Mouse (Mus musculus) intestine, embryonic 15.5 days (tissue): ENCODE measurements around the gene Oser1. TPM values are rescaled to one million over a fixed set of nuclear protein-coding genes. Genes with fewer than 3 reads are reported as not detected.

ENCODE experiments used
- ATAC-seq: fragments of 200-750 bp; cut with Nextera tagmentation; 2 replicates; pipeline ENCODE4 v1.8.0; 2017; ENCODE audit warnings: moderate TSS enrichment, moderate library complexity
- H3K27ac ChIP-seq: fragments of 300-500 bp; sonication (generic); 2 replicates; pipeline ENCODE4 v1.5.1; 2015; ENCODE audit warnings: mild to moderate bottlenecking, inconsistent platforms
- H3K27me3 ChIP-seq: fragments of 300-500 bp; sonication (generic); replicated peaks from 2 replicates; pipeline ENCODE4 v1.6.1; 2015; ENCODE audit warnings: inconsistent platforms
- H3K36me3 ChIP-seq: fragments of 300-500 bp; sonication (generic); 2 replicates; pipeline ENCODE4 v1.6.1; 2015; ENCODE audit warnings: inconsistent platforms
- H3K4me1 ChIP-seq: fragments of 300-500 bp; sonication (generic); replicated peaks from 2 replicates; pipeline ENCODE4 v1.6.1; 2015; ENCODE audit warnings: inconsistent platforms
- H3K4me2 ChIP-seq: fragments of 300-500 bp; sonication (generic); replicated peaks from 2 replicates; pipeline ENCODE4 v1.6.1; 2015; ENCODE audit warnings: mild to moderate bottlenecking, inconsistent platforms
- H3K4me3 ChIP-seq: fragments of 300-500 bp; sonication (generic); replicated peaks from 2 replicates; pipeline ENCODE4 v1.5.1; 2015; ENCODE audit warnings: inconsistent platforms
- H3K9ac ChIP-seq: fragments of 300-500 bp; sonication (generic); 2 replicates; pipeline ENCODE4 v1.6.1; 2015; ENCODE audit warnings: inconsistent platforms
- H3K9me3 ChIP-seq: fragments of 300-500 bp; sonication (generic); 2 replicates; pipeline ENCODE4 v1.6.1; 2016; ENCODE audit warnings: inconsistent platforms
- WGBS: fragments of 180-500 bp; shearing (Covaris S2); methylation state at CpG from one replicate; pipeline ENCODE4 v1.1.7; 2015; 5-methylcytosine and 5-hydroxymethylcytosine counted together
- polyA plus RNA-seq: library from polyadenylated mRNA; unstranded; fragments of >200 nt; fragmentation: Nextera tagmentation; extraction: Ambion mirVana; gene quantifications from 2 replicates; pipeline ENCODE4 v1.2.1, GENCODE M21; 2015

Gene Oser1
- polyA plus RNA-seq: 83.2 and 87.4 TPM in 2 replicates

- 85% methylated on average over 6 of the region's 6 CpGs for WGBS
- H3K27ac ChIP-seq: no peak within 1 kb of the TSS
- H3K36me3 ChIP-seq: no peaks in the 10 kb centered on the region
Measured at GRCm38 (mm10) chr2:163424597-163424996, at the start of gene Oser1. Gene Oser1 (minus strand): TSS chr2:163424697.

GRCm38 (mm10) chr2:163472466-163472851 is 48.0 kb upstream of the Oser1 start, which contains the start of gene Fitm2:
Gene Fitm2 (minus strand): TSS chr2:163472629.
- peak; percentile 97 for ATAC-seq
- Histone ChIP-seq H3K4me2 (peak within 1 kb of the TSS; percentile 81), H3K27me3 (no peaks in the 10 kb centered on the region), H3K27ac (peak within 1 kb of the TSS; percentile 66), H3K4me3 (peak within 1 kb of the TSS; percentile 94), H3K9ac (peak within 1 kb of the TSS; percentile 88), H3K36me3 (peaks cover 13% of the 10 kb centered on the region), H3K4me1 (peaks cover 7% of the 10 kb centered on the region), H3K9me3 (no peaks in the 10 kb centered on the region)
- under 1% methylated on average over 30 of the region's 30 CpGs for whole genome bisulfite sequencing

More at GRCm38 (mm10) chr2:163424597-163424996, at the start of gene Oser1:
- Histone ChIP-seq H3K4me1 (peaks cover 7% of the 10 kb centered on the region; the same call in 1 of the 2 replicates), H3K27me3 (no peaks in the 10 kb centered on the region), H3K4me2 (no peak within 1 kb of the TSS), H3K4me3 (no peak within 1 kb of the TSS), H3K9me3 (no peaks in the 10 kb centered on the region), H3K9ac (no peak within 1 kb of the TSS)
- no peak for ATAC-seq

GRCm38 (mm10) chr2:163471710-163472465 is 47.4 kb upstream of the Oser1 start:
- Histone ChIP-seq H3K4me3 (peak overlapping the region; percentile 94), H3K4me1 (peaks cover 7% of the 10 kb centered on the region), H3K27me3 (no peaks in the 10 kb centered on the region), H3K36me3 (peaks cover 13% of the 10 kb centered on the region), H3K27ac (peak overlapping the region; percentile 66), H3K9me3 (no peaks in the 10 kb centered on the region), H3K9ac (peak overlapping the region; percentile 88), H3K4me2 (peak overlapping the region; percentile 81)
- peak; percentile 86 for ATAC-seq
- WGBS: 4% methylated on average over 36 of the region's 36 CpGs

GRCm38 (mm10) chr2:163471136-163471535 is 46.6 kb upstream of the Oser1 start:
- H3K9ac ChIP-seq: no peak overlapping the region
- H3K4me3 ChIP-seq: peak overlapping the region; percentile 94; the same call in 1 of the 2 replicates
- peaks cover 13% of the 10 kb centered on the region for H3K36me3 ChIP-seq
- 75% methylated on average over 3 of the region's 3 CpGs for WGBS
- H3K4me2 ChIP-seq: peak overlapping the region; percentile 81
- ATAC-seq: no peak
- peaks cover 7% of the 10 kb centered on the region for H3K4me1 ChIP-seq
- H3K27ac ChIP-seq: no peak overlapping the region
- H3K27me3 ChIP-seq: no peaks in the 10 kb centered on the region
- H3K9me3 ChIP-seq: no peaks in the 10 kb centered on the region

GRCm38 (mm10) chr2:163469711-163470110 is 45.2 kb upstream of the Oser1 start:
- ATAC-seq: no peak
- 92% methylated on average over 15 of the region's 15 CpGs for WGBS

GRCm38 (mm10) chr2:163468866-163469265 is 44.4 kb upstream of the Oser1 start:
- H3K27me3 ChIP-seq: no peaks in the 10 kb centered on the region
- peaks cover 13% of the 10 kb centered on the region for H3K36me3 ChIP-seq
- H3K4me1 ChIP-seq: peaks cover 7% of the 10 kb centered on the region
- WGBS: 90% methylated on average over 6 of the region's 6 CpGs
- no peak overlapping the region for H3K9ac ChIP-seq
- no peak overlapping the region for H3K4me2 ChIP-seq
- no peak overlapping the region for H3K27ac ChIP-seq
- no peaks in the 10 kb centered on the region for H3K9me3 ChIP-seq
- H3K4me3 ChIP-seq: no peak overlapping the region
- ATAC-seq: no peak

More at GRCm38 (mm10) chr2:163469711-163470110, 45.2 kb upstream of the Oser1 start:
- H3K4me3 ChIP-seq: no peak overlapping the region
- peaks cover 13% of the 10 kb centered on the region for H3K36me3 ChIP-seq
- H3K9ac ChIP-seq: no peak overlapping the region
- no peak overlapping the region for H3K27ac ChIP-seq
- no peaks in the 10 kb centered on the region for H3K27me3 ChIP-seq
- H3K4me1 ChIP-seq: peaks cover 7% of the 10 kb centered on the region
- H3K9me3 ChIP-seq: no peaks in the 10 kb centered on the region
- H3K4me2 ChIP-seq: no peak overlapping the region

- Histone ChIP-seq H3K27me3 (no peaks in the 10 kb centered on the region), H3K9me3 (no peaks in the 10 kb centered on the region), H3K4me3 (no peak overlapping the region), H3K36me3 (peaks cover 13% of the 10 kb centered on the region), H3K27ac (no peak overlapping the region), H3K4me2 (no peak overlapping the region), H3K9ac (no peak overlapping the region), H3K4me1 (peaks cover 7% of the 10 kb centered on the region)
- ATAC-seq: no peak
- 92% methylated on average over 6 of the region's 6 CpGs for WGBS
Measured at GRCm38 (mm10) chr2:163467585-163467984, 43.1 kb upstream of the Oser1 start.

GRCm38 (mm10) chr2:163466771-163467170 is 42.3 kb upstream of the Oser1 start:
- no peak overlapping the region for H3K4me3 ChIP-seq
- H3K4me2 ChIP-seq: no peak overlapping the region
- ATAC-seq: peak; percentile 51
- no peak overlapping the region for H3K9ac ChIP-seq
- H3K4me1 ChIP-seq: peaks cover 6% of the 10 kb centered on the region
- peaks cover 13% of the 10 kb centered on the region for H3K36me3 ChIP-seq
- H3K9me3 ChIP-seq: no peaks in the 10 kb centered on the region
- no peak overlapping the region for H3K27ac ChIP-seq
- H3K27me3 ChIP-seq: no peaks in the 10 kb centered on the region
- 61% methylated on average over 8 of the region's 8 CpGs for WGBS

GRCm38 (mm10) chr2:163464562-163464961 is 40.1 kb upstream of the Oser1 start:
- H3K36me3 ChIP-seq: peaks cover 10% of the 10 kb centered on the region
- no peaks in the 10 kb centered on the region for H3K9me3 ChIP-seq
- ATAC-seq: no peak
- H3K4me3 ChIP-seq: no peak overlapping the region
- H3K27ac ChIP-seq: no peak overlapping the region
- H3K27me3 ChIP-seq: 0 out of 2 replicates have a peak, but pooled peaks cover 2% of the 10 kb centered on the region
- H3K9ac ChIP-seq: no peak overlapping the region
- no peak overlapping the region for H3K4me2 ChIP-seq
- H3K4me1 ChIP-seq: no peaks in the 10 kb centered on the region
- 72% methylated on average over 6 of the region's 6 CpGs for WGBS

- no peak for ATAC-seq
- WGBS: 75% methylated on average over 4 of the region's 4 CpGs
- Histone ChIP-seq H3K27ac (no peak overlapping the region), H3K4me1 (no peaks in the 10 kb centered on the region), H3K4me2 (no peak overlapping the region), H3K9me3 (no peaks in the 10 kb centered on the region), H3K27me3 (peaks cover 7% of the 10 kb centered on the region), H3K4me3 (no peak overlapping the region), H3K9ac (no peak overlapping the region), H3K36me3 (peaks cover 5% of the 10 kb centered on the region)
Measured at GRCm38 (mm10) chr2:163463998-163464397, 39.5 kb upstream of the Oser1 start.

- no peaks in the 10 kb centered on the region for H3K36me3 ChIP-seq
- H3K27me3 ChIP-seq: peaks cover 14% of the 10 kb centered on the region
- H3K4me3 ChIP-seq: no peak overlapping the region
- no peak overlapping the region for H3K4me2 ChIP-seq
- ATAC-seq: no peak
- no peaks in the 10 kb centered on the region for H3K9me3 ChIP-seq
- H3K27ac ChIP-seq: no peak overlapping the region
- 42% methylated on average over 10 of the region's 10 CpGs for WGBS
- no peak overlapping the region for H3K9ac ChIP-seq
- no peaks in the 10 kb centered on the region for H3K4me1 ChIP-seq
Measured at GRCm38 (mm10) chr2:163463251-163463769, 38.8 kb upstream of the Oser1 start.

- H3K4me3 ChIP-seq: no peak overlapping the region
- H3K9ac ChIP-seq: no peak overlapping the region
- H3K4me2 ChIP-seq: no peak overlapping the region
- H3K9me3 ChIP-seq: no peaks in the 10 kb centered on the region
- no peak overlapping the region for H3K27ac ChIP-seq
- H3K27me3 ChIP-seq: peaks cover 19% of the 10 kb centered on the region
- 65% methylated on average over 11 of the region's 11 CpGs for WGBS
- no peaks in the 10 kb centered on the region for H3K4me1 ChIP-seq
- H3K36me3 ChIP-seq: no peaks in the 10 kb centered on the region
- ATAC-seq: no peak
Measured at GRCm38 (mm10) chr2:163462801-163463200, 38.3 kb upstream of the Oser1 start.
